Mouse (Mus musculus): Measurements from ENCODE around the gene Bmpr2. TPM values are rescaled to one million over a fixed set of nuclear protein-coding genes. Genes with fewer than 3 reads are reported as not detected.

Bmpr2 gene
- polyA plus RNA-seq, 1 experiment from 2014 or later = 14.7 TPM

GRCm38 (mm10) chr1:59829410-59829809, 66.2 kb downstream of the Bmpr2 start:
- DNase-seq (no peak), ATAC-seq (ENCODE audit: insufficient read depth) (no peak)
- no peak overlapping the region for H3K4me3 ChIP-seq (ENCODE audit: low read depth, low read length)
- H3K9me3 ChIP-seq (ENCODE audit: low read depth, low read length) = no peaks in the 10 kb centered on the region
- no peaks in the 10 kb centered on the region for H3K27me3 ChIP-seq (ENCODE audit: insufficient read depth, low read length)
- H3K4me1 ChIP-seq (ENCODE audit: insufficient read depth) = no peaks in the 10 kb centered on the region
- WGBS = 70% methylated on average over 2 of the region's 2 CpGs
- H3K9ac ChIP-seq = no peak overlapping the region
- TF ChIP-seq CTCF (IDR thresholded peaks at IDR 0.05; ENCODE audit: low read depth) = no peak
- H3K4me2 ChIP-seq = no peak overlapping the region
- H3K36me3 ChIP-seq (ENCODE audit: insufficient read depth) = 0 out of 2 replicates have a peak, but pooled peaks cover 4% of the 10 kb centered on the region
- no peak overlapping the region for H3K27ac ChIP-seq (ENCODE audit: low read depth)

GRCm38 (mm10) chr1:59830194-59830593, 67.0 kb downstream of the Bmpr2 start:
- no peak overlapping the region for H3K9ac ChIP-seq
- no peak for DNase-seq
- H3K27ac ChIP-seq (ENCODE audit: low read depth) = no peak overlapping the region
- no peaks in the 10 kb centered on the region for H3K4me1 ChIP-seq (ENCODE audit: insufficient read depth)
- 0 out of 2 replicates have a peak, but pooled peaks cover 4% of the 10 kb centered on the region for H3K36me3 ChIP-seq (ENCODE audit: insufficient read depth)
- TF ChIP-seq CTCF (IDR thresholded peaks at IDR 0.05; ENCODE audit: low read depth) = no peak
- WGBS = 55% methylated on average over 6 of the region's 6 CpGs
- H3K4me2 ChIP-seq = no peak overlapping the region
- H3K9me3 ChIP-seq (ENCODE audit: low read depth, low read length) = no peaks in the 10 kb centered on the region
- no peaks in the 10 kb centered on the region for H3K27me3 ChIP-seq (ENCODE audit: insufficient read depth, low read length)
- no peak for ATAC-seq (ENCODE audit: insufficient read depth)
- H3K4me3 ChIP-seq (ENCODE audit: low read depth, low read length) = no peak overlapping the region

- Histone ChIP-seq H3K4me1 (ENCODE audit: insufficient read depth) (no peaks in the 10 kb centered on the region), H3K9me3 (ENCODE audit: low read depth, low read length) (no peaks in the 10 kb centered on the region), H3K27me3 (ENCODE audit: insufficient read depth, low read length) (no peaks in the 10 kb centered on the region), H3K27ac (ENCODE audit: low read depth) (peak overlapping the region; percentile 19; the same call in 1 of the 2 replicates), H3K4me3 (ENCODE audit: low read depth, low read length) (no peak overlapping the region), H3K9ac (no peak overlapping the region), H3K36me3 (ENCODE audit: insufficient read depth) (no peaks in the 10 kb centered on the region), H3K4me2 (no peak overlapping the region)
- TF ChIP-seq CTCF (IDR thresholded peaks at IDR 0.05; ENCODE audit: low read depth) = no peak
- ATAC-seq (ENCODE audit: insufficient read depth) = peak; percentile 79
- peak; percentile 79 for DNase-seq
- WGBS = 3% methylated on average over 2 of the region's 2 CpGs
These were observed 70.5 kb downstream of the Bmpr2 start for GRCm38 (mm10) chr1:59833723-59834122.

- Histone ChIP-seq H3K36me3 (ENCODE audit: insufficient read depth) (peaks cover 57% of the 10 kb centered on the region), H3K9ac (no peak overlapping the region), H3K27me3 (ENCODE audit: insufficient read depth, low read length) (no peaks in the 10 kb centered on the region), H3K27ac (ENCODE audit: low read depth) (no peak overlapping the region), H3K4me1 (ENCODE audit: insufficient read depth) (no peaks in the 10 kb centered on the region), H3K4me2 (no peak overlapping the region), H3K9me3 (ENCODE audit: low read depth, low read length) (no peaks in the 10 kb centered on the region), H3K4me3 (ENCODE audit: low read depth, low read length) (no peak overlapping the region)
- no peak for TF ChIP-seq CTCF (IDR thresholded peaks at IDR 0.05; ENCODE audit: low read depth)
- DNase-seq = no peak
- WGBS = 81% methylated on average over 8 of the region's 8 CpGs
- ATAC-seq (ENCODE audit: insufficient read depth) = no peak
These were observed 85.1 kb downstream of the Bmpr2 start for GRCm38 (mm10) chr1:59848327-59848726.

- no peak overlapping the region for H3K9ac ChIP-seq
- DNase-seq = no peak
- H3K36me3 ChIP-seq (ENCODE audit: insufficient read depth) = peaks cover 49% of the 10 kb centered on the region
- H3K4me2 ChIP-seq = no peak overlapping the region
- WGBS = 89% methylated on average over 1 of the region's 1 CpGs
- no peaks in the 10 kb centered on the region for H3K27me3 ChIP-seq (ENCODE audit: insufficient read depth, low read length)
- H3K27ac ChIP-seq (ENCODE audit: low read depth) = no peak overlapping the region
- no peak overlapping the region for H3K4me3 ChIP-seq (ENCODE audit: low read depth, low read length)
- no peaks in the 10 kb centered on the region for H3K9me3 ChIP-seq (ENCODE audit: low read depth, low read length)
- TF ChIP-seq CTCF (IDR thresholded peaks at IDR 0.05; ENCODE audit: low read depth) = no peak
- ATAC-seq (ENCODE audit: insufficient read depth) = no peak
- H3K4me1 ChIP-seq (ENCODE audit: insufficient read depth) = no peaks in the 10 kb centered on the region
These were observed 95.8 kb downstream of the Bmpr2 start for GRCm38 (mm10) chr1:59859046-59859445.

- no peaks in the 10 kb centered on the region for H3K9me3 ChIP-seq (ENCODE audit: low read depth, low read length)
- H3K4me2 ChIP-seq = no peak overlapping the region
- H3K27ac ChIP-seq (ENCODE audit: low read depth) = no peak overlapping the region
- H3K9ac ChIP-seq = no peak overlapping the region
- no peaks in the 10 kb centered on the region for H3K27me3 ChIP-seq (ENCODE audit: insufficient read depth, low read length)
- H3K4me3 ChIP-seq (ENCODE audit: low read depth, low read length) = no peak overlapping the region
- WGBS = 64% methylated on average over 1 of the region's 1 CpGs
- DNase-seq (no peak), ATAC-seq (ENCODE audit: insufficient read depth) (no peak)
- H3K4me1 ChIP-seq (ENCODE audit: insufficient read depth) = no peaks in the 10 kb centered on the region
- H3K36me3 ChIP-seq (ENCODE audit: insufficient read depth) = peaks cover 47% of the 10 kb centered on the region
- TF ChIP-seq CTCF (IDR thresholded peaks at IDR 0.05; ENCODE audit: low read depth) = no peak
These were observed 98.9 kb downstream of the Bmpr2 start for GRCm38 (mm10) chr1:59862144-59862543.

- WGBS = 90% methylated on average over 5 of the region's 5 CpGs
- Histone ChIP-seq H3K9me3 (ENCODE audit: low read depth, low read length) (no peaks in the 10 kb centered on the region), H3K4me1 (ENCODE audit: insufficient read depth) (no peaks in the 10 kb centered on the region), H3K36me3 (ENCODE audit: insufficient read depth) (peaks cover 63% of the 10 kb centered on the region), H3K4me3 (ENCODE audit: low read depth, low read length) (no peak overlapping the region), H3K4me2 (no peak overlapping the region), H3K27me3 (ENCODE audit: insufficient read depth, low read length) (no peaks in the 10 kb centered on the region), H3K27ac (ENCODE audit: low read depth) (no peak overlapping the region), H3K9ac (no peak overlapping the region)
- no peak for TF ChIP-seq CTCF (IDR thresholded peaks at IDR 0.05; ENCODE audit: low read depth)
- ATAC-seq (ENCODE audit: insufficient read depth) = no peak
- no peak for DNase-seq
These were observed 104.8 kb downstream of the Bmpr2 start for GRCm38 (mm10) chr1:59868041-59868440.

- TF ChIP-seq CTCF (IDR thresholded peaks at IDR 0.05; ENCODE audit: low read depth) = peak; percentile 34
- no peaks in the 10 kb centered on the region for H3K9me3 ChIP-seq (ENCODE audit: low read depth, low read length)
- no peak overlapping the region for H3K9ac ChIP-seq
- H3K36me3 ChIP-seq (ENCODE audit: insufficient read depth) = peaks cover 49% of the 10 kb centered on the region; the same call in 1 of the 2 replicates
- H3K4me1 ChIP-seq (ENCODE audit: insufficient read depth) = no peaks in the 10 kb centered on the region
- no peak overlapping the region for H3K4me3 ChIP-seq (ENCODE audit: low read depth, low read length)
- WGBS = 79% methylated on average over 3 of the region's 3 CpGs
- no peak for ATAC-seq (ENCODE audit: insufficient read depth)
- no peak overlapping the region for H3K4me2 ChIP-seq
- no peak overlapping the region for H3K27ac ChIP-seq (ENCODE audit: low read depth)
- H3K27me3 ChIP-seq (ENCODE audit: insufficient read depth, low read length) = no peaks in the 10 kb centered on the region
- no peak for DNase-seq
These were observed 110.8 kb downstream of the Bmpr2 start for GRCm38 (mm10) chr1:59874023-59874422.

Measured in lung, embryonic 14.5 days (tissue).